Mouse (Mus musculus) 3T3-L1 (cell line): ENCODE measurements around the gene Rpl32.
A peak's percentile ranks its signal among the peaks of the same experiment; 100 is the strongest.

Experiments
- DNase-seq: peaks from one replicate; pipeline ENCODE4 v3.0.0-alpha.2; 2015; ENCODE audit warnings: low read depth, low spot score

Rpl32 gene

GRCm38 (mm10) chr6:115815041-115815440 is 6.5 kb upstream of the Rpl32 start:
- no peak for DNase-seq

GRCm38 (mm10) chr6:115814104-115814503 is 5.6 kb upstream of the Rpl32 start:
- DNase-seq = peak; percentile 89

GRCm38 (mm10) chr6:115811606-115812005 is 3.1 kb upstream of the Rpl32 start:
- no peak for DNase-seq

GRCm38 (mm10) chr6:115808196-115808487 is 405 bp downstream of the Rpl32 start:
- DNase-seq = peak; percentile 50

- DNase-seq = peak; percentile 9
These were observed 917 bp downstream of the Rpl32 start for GRCm38 (mm10) chr6:115807464-115808195.

- DNase-seq = peak; percentile 27
These were observed 3.9 kb downstream of the Rpl32 start for GRCm38 (mm10) chr6:115804432-115805192.

GRCm38 (mm10) chr6:115803541-115804382 is 4.8 kb downstream of the Rpl32 start:
- DNase-seq = peak; percentile 97

- no peak for DNase-seq
These were observed 6.7 kb downstream of the Rpl32 start for GRCm38 (mm10) chr6:115801811-115802210.

- DNase-seq = no peak
These were observed 15.8 kb downstream of the Rpl32 start for GRCm38 (mm10) chr6:115792691-115793215.

- no peak for DNase-seq
These were observed 16.5 kb downstream of the Rpl32 start for GRCm38 (mm10) chr6:115791842-115792686.

- no peak for DNase-seq
These were observed 17.5 kb downstream of the Rpl32 start for GRCm38 (mm10) chr6:115791016-115791415.

GRCm38 (mm10) chr6:115782781-115783180 is 25.8 kb downstream of the Rpl32 start:
- no peak for DNase-seq

- DNase-seq = peak; percentile 13
These were observed 32.2 kb downstream of the Rpl32 start for GRCm38 (mm10) chr6:115776363-115776762.

GRCm38 (mm10) chr6:115775838-115776237 is 32.7 kb downstream of the Rpl32 start:
- DNase-seq = peak; percentile 29

GRCm38 (mm10) chr6:115774501-115774921 is 34.0 kb downstream of the Rpl32 start, which contains the start of gene Cand2:
Cand2 (plus strand) TSS chr6:115774538.
- DNase-seq = peak; percentile 73

GRCm38 (mm10) chr6:115773966-115774413 is 34.6 kb downstream of the Rpl32 start:
- peak; percentile 73 for DNase-seq

- DNase-seq = peak; percentile 55
These were observed 35.9 kb downstream of the Rpl32 start for GRCm38 (mm10) chr6:115772604-115773003.

GRCm38 (mm10) chr6:115772201-115772600 is 36.3 kb downstream of the Rpl32 start:
- DNase-seq = no peak

- DNase-seq = no peak
These were observed 37.7 kb downstream of the Rpl32 start for GRCm38 (mm10) chr6:115770852-115771251.

GRCm38 (mm10) chr6:115770059-115770670 is 38.4 kb downstream of the Rpl32 start:
- DNase-seq = no peak
